Mouse (Mus musculus) neural tube, embryonic 10.5 days (tissue): ENCODE measurements at regions not wholly inside any gene's neighbourhood (a gene's known extent, or its start where the extent isn't known, plus 50 kb on each side); places are given as distances from the start of the nearest gene placed in this dataset.

Experiments used
- DNase-seq: peaks from one replicate; pipeline ENCODE4 v3.0.0-alpha.2; 2017; ENCODE audit warnings: low spot score; ENCODE audit errors: extremely low spot score

- DNase-seq = no peak
These were observed 116.3 kb upstream of the Arhgap28 start for GRCm38 (mm10) chr17:68120230-68120629.

- no peak for DNase-seq
These were observed 116.8 kb upstream of the Arhgap28 start for GRCm38 (mm10) chr17:68120744-68121143.

- no peak for DNase-seq
These were observed 130.5 kb upstream of the Arhgap28 start for GRCm38 (mm10) chr17:68134373-68134772.

GRCm38 (mm10) chr17:68135436-68135835 is 131.5 kb upstream of the Arhgap28 start:
- DNase-seq = no peak

GRCm38 (mm10) chr17:68143307-68143706 is 130.3 kb upstream of the L3mbtl4 start:
- no peak for DNase-seq

GRCm38 (mm10) chr17:68149237-68149792 is 124.3 kb upstream of the L3mbtl4 start:
- no peak for DNase-seq

- DNase-seq = no peak
These were observed 121.0 kb upstream of the L3mbtl4 start for GRCm38 (mm10) chr17:68152438-68153120.

GRCm38 (mm10) chr17:68154879-68155278 is 118.7 kb upstream of the L3mbtl4 start:
- DNase-seq = no peak

GRCm38 (mm10) chr17:68158172-68158651 is 115.4 kb upstream of the L3mbtl4 start:
- DNase-seq = no peak

GRCm38 (mm10) chr17:68161107-68161506 is 112.5 kb upstream of the L3mbtl4 start:
- no peak for DNase-seq

GRCm38 (mm10) chr17:68163545-68163944 is 110.1 kb upstream of the L3mbtl4 start:
- no peak for DNase-seq

GRCm38 (mm10) chr17:68164666-68165065 is 108.9 kb upstream of the L3mbtl4 start:
- DNase-seq = no peak

- DNase-seq = no peak
These were observed 108.3 kb upstream of the L3mbtl4 start for GRCm38 (mm10) chr17:68165171-68165825.

- DNase-seq = peak; percentile 20
These were observed 107.2 kb upstream of the L3mbtl4 start for GRCm38 (mm10) chr17:68166397-68166796.

GRCm38 (mm10) chr17:68172838-68173237 is 100.8 kb upstream of the L3mbtl4 start:
- DNase-seq = no peak

- peak; percentile 39 for DNase-seq
These were observed 96.9 kb upstream of the L3mbtl4 start for GRCm38 (mm10) chr17:68176611-68177165.

GRCm38 (mm10) chr17:68177835-68178234 is 95.8 kb upstream of the L3mbtl4 start:
- DNase-seq = peak; percentile 40

GRCm38 (mm10) chr17:68185385-68185784 is 88.2 kb upstream of the L3mbtl4 start:
- no peak for DNase-seq

GRCm38 (mm10) chr17:68189888-68190287 is 83.7 kb upstream of the L3mbtl4 start:
- DNase-seq = no peak

- DNase-seq = no peak
These were observed 68.1 kb upstream of the L3mbtl4 start for GRCm38 (mm10) chr17:68205545-68205944.

- DNase-seq = no peak
These were observed 64.8 kb upstream of the L3mbtl4 start for GRCm38 (mm10) chr17:68208837-68209236.
